Mouse (Mus musculus) testis, postnatal 10 days (tissue): ENCODE measurements around the gene Tmem208.

ENCODE experiments used
- DNase-seq: peaks from one replicate; pipeline ENCODE4 v3.0.0; 2021; ENCODE audit warnings: low spot score

Tmem208 gene

DNA sequence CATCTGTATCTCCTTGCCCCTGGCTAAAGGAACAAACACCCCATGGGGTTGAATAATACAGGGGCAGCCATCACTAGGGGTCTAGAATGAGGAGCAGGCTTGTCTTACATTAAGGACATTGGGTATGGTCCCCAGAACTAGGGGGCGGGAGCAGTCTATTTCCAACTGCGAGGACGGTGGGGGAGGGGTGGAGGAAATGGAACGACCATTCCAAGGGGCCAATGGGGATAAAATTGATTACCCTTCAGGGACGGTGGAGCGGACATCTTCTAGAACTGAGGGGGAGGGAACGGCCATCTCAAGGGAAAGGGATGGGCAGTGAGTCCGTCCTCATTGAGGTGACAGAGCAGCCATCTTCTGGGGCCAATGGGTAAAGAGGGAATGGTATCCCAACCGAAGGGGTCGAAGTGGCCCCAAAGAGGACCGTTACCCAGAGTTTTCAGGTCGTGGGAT, 487 bp upstream of the Tmem208 start:
- peak; percentile 63 for DNase-seq

DNA sequence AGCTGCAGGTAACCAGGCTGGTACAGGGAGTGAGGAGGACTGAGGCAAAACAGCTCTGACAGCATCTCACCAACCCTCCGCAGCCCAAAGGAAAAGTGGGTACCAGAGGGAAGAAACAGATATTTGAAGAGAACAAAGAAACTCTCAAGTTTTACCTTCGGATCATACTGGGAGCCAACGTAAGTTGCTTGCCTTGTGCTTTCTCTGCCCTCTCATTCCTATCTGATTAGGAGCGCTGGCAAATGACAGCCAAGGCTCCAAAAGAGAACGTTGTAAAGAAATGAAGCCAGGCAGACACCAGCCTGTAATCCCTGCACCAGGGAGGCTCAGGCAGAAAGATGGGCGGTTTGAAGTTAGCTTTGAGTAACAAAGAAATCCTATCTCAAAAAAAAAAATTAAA, 814 bp downstream of the Tmem208 start:
- DNase-seq = no peak

DNA sequence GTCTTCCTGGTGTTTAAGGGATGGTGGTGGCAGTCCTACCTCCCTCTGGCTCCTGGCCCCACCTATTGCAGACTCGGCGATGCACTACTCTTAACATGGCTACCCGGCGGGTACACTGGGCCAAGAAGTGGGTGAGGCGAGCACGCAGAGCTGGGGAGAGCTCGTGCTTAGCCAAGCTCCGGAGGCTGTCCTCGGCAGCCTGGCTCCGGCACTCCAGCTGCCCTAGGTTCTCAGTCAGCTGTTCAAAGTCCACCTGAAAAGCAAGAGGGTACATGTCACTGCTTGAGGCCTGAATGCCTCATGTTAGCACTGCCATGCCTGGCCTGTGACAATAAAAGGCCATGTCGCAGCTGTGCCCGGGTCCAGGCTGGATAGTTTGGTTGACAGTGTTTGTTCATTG, 4.2 kb downstream of the Tmem208 start:
- no peak for DNase-seq

DNA sequence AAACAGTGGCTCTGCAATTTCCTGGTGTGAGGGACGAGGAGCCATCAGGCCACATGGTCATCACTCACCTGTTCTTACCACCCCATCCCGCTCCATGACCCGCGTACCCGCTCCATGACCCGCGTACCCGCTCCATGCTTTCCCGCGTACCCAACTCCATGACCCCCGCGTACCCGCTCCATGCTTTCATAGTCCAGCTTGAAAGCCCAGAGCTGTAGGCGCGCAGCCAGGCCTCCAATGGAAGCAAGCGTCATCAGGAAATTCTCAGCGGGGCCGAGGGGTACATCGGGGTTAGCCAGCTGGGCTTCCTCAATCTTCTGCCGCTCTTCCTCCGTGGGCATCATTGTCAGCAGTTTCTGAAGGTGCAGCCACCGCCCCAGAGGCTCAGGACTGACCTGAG, 5.3 kb downstream of the Tmem208 start:
- peak; percentile 51 for DNase-seq

DNA sequence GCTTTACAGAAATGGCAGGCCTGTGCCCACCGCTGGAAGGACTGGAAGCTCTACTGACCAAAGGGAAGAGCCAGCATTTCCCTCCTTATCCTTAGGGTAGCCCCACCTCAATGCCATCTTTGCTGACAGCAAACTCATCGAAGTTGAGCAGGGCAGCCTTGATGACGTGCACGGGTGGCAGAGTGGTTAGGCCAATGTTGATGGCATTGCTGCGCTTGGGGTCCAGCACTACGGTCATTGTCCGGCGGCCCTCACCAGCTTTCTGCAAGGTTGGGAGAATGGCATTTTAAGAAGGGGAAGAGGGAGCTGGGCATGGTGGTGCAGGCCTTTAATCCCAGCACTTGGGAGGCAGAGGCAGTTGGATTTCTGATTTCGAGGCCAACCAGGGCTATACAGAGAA, 5.8 kb downstream of the Tmem208 start:
- DNase-seq = no peak

DNA sequence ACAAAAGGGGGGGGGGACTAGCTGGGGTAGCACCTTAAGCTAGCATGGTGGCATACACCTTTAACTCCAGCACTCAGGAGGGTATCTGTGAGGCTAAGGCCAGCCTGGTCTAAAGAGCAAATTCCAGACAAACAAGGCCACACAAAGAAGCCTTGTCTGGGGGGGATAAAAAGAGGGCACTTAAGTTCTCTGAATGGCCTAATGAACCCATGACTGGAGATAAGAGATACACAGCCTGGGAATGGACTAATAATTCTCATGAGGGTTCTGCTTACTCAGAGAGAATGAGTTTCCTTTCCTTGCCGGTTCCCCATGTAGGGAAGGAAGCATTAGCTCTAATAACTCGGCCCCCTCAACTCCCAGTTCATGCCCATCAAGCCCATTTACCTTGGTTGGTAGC, 6.4 kb downstream of the Tmem208 start:
- no peak for DNase-seq

DNA sequence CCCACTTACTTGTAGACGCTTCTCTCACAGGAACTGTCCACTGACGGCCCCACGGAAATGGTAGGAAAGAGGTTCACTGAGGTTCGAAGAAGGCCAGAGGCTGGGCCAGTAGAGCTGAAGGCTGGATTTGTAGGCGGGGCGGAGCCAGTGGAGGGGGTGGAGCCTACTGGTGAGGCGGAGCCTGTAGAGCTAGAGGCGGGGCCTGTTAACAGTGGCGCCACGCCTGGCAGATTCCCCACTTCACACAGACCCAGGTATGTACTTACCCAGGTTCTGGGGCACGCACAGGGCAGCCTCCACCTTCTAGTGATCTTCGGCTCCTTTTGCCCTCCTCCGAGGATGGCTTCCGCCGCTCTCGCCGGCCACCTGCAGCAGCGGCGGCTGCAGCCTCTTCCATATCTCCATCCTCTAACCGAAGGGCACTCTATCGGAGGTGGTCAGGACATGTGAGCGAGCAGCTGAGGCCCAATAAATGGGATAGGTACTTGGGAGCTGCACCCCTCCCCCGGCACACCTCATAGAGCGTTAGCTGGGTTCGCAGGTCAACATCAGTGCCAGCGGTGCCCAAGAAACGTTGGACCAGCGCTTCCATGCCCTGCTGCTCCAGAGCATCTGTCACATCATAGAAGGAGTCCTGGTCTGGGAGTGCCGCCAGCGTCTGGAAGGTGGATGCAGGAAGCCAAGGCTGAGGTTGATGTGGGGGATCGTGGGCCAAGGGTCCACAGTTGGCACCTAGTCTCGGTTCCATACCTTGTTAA, 10.4 kb downstream of the Tmem208 start:
- DNase-seq = peak; percentile 69

DNA sequence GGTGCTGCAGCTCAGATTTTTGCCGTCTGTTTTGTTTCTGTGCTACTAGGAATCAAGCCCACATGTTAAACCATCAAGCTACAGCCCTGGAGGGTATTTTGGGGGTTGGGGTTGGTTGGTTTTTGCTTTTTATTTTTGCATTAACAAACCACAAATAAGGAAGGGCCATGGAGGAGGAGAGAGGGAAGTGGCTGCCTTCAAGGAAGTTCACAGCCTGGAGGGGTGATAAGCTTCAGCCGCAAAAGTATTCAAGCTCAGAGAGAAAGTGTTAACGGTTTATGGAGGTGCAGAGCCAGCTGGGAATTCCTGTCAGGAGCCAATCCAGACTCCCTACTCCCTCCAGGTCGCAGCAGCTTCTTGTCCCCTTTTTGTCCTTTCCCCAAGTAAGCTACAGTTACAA, 12.8 kb downstream of the Tmem208 start:
- no peak for DNase-seq

DNA sequence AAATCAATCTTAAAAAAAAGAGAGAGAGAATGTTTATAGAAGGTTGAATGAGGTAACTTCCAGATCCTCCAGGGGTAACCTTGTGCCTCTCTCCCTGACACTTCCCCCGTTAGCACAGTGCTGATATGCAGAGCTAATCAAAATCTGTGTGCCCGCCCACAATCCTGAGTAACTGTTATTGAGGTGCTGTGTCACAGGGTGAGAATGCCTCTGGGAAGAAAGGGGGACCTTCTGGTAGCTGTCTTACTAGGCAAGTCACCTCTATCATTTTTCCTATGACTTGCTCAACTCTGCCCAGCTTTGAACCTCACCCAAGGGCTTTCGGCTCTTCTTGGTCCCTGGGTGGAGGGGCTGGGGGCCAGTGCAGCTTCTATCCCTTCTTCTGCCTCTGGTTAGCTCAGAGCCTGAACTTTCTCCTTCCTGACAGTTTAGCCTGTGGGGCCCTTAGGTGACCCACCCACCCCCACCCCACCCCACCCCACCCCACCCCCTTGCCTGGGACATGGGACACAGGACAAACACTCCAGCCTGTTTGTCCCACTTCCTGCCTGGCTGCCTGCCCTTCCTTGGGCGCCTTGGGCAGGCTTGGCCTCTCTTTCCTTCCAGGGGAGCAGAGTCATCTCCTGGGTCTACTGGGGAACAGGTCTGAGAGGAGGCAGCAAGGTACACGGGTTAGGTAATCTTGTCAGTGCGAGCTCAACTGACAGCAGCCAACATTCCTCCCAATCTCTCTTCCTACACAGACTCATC, 13.9 kb downstream of the Tmem208 start:
- no peak for DNase-seq

DNA sequence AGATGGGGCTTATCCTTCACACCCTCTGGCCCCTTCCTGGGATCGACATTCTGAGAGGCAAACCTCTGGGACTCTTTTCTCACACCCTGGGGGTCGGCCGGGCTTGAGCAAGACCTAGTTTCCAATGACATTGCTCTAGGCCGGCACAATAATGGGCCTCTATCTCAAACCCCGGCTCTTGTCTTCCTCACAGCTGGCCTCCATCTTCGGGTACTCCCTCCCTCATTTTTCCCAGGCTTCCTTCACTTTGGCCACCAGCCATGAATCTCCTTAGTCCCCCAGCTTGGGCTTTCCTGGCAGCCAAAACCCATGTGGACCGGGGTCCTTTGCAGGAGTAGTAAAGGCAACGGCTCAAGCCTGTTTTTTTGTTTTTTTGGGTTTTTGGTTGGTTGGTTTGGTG, 15.2 kb downstream of the Tmem208 start:
- DNase-seq = no peak

DNA sequence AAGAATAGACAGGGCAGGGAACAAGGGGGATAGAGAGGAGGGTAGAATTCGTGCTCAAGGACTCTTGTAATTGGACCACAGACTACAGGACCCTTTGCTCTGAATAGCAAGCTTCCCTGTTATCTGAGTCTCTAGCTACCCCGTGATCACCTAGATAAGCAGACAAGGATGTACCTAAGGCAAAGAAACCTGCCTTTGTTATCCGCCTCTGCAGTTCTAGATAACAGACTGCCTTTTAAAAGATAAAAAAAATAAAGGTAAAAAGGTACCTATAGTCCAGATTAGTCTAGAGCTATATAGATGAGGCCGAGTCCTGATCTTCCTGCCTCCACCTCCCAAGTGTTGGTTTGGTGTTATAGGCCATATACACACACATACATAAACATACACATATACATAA, 16.6 kb downstream of the Tmem208 start:
- no peak for DNase-seq

DNA sequence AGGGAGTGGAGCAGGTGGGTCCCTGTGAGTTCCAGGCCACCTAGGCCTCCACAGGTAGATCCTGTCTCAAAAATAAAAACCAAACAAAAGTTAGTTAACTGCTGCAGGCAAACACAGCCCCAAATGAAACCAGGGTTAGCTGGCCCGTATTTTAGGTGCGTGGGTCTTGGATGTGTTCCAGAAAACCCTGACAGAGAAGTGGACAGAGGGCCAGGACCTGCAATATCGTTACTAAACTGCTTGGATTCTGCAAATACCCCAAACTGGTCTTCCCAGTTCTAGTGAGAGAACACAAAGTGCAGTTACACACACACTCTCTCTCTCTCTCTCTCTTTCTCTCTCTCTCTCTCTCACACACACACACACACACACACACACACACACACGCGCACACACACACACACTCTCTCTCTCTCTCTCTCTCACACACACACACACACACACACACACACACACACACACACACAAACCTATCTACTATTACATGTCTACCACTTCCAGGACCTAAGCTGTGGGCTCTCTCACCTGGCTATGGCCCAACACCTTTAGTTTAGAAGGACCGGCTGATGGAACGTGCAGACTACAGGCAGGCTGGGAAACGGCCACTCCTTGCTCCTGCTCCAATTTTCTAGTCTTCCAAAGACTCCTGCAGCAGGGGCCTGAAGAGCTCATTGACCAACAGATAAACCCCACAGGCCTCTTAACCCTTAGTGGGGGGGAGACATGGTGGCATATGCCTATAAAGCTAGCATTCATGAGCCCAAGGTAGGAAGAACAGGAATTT, 17.8 kb downstream of the Tmem208 start:
- DNase-seq = no peak

DNA sequence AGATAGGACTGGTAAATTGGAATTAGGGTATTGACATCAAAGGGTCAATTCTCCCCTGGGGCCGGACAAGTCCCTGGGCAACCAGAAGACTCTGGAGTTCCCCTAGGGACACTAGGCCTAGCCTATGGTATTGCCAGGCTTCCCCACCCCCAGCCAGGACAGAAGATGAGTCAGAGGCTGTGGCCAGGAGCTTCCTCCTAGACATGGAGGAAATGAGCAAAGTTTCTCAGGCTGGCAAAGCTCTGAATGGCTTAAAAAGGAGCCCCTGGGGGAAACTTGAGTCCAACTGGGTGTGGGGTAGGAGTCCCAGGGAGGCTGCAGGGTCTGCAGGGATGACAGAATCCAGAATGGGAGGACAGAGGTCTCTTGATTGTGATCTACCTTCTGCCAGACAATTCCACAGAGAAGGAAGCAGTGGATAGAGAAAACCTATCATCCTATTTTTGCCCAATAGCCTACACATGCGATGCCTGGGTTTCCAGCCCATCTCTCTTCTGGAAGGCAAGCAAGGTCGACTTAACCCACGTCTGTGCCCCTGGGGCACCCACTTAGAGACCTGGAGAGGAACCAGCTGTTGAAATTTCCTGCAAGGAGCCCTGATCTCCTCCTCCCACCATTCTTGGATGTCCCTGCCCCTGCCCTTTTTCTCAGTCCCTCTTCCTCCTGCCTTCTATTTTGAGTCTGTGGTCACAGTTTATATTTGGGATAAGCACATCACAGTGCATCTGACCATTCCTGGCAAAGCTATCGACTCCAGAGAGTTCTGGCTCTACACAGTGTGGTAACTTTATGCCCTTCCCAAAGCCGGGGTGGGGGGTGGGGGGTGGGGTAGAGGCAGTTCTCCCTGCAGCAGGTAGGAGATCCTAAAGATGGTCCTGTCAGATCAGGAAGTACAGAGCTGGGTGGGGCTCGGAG, 19.2 kb downstream of the Tmem208 start:
- DNase-seq = no peak

DNA sequence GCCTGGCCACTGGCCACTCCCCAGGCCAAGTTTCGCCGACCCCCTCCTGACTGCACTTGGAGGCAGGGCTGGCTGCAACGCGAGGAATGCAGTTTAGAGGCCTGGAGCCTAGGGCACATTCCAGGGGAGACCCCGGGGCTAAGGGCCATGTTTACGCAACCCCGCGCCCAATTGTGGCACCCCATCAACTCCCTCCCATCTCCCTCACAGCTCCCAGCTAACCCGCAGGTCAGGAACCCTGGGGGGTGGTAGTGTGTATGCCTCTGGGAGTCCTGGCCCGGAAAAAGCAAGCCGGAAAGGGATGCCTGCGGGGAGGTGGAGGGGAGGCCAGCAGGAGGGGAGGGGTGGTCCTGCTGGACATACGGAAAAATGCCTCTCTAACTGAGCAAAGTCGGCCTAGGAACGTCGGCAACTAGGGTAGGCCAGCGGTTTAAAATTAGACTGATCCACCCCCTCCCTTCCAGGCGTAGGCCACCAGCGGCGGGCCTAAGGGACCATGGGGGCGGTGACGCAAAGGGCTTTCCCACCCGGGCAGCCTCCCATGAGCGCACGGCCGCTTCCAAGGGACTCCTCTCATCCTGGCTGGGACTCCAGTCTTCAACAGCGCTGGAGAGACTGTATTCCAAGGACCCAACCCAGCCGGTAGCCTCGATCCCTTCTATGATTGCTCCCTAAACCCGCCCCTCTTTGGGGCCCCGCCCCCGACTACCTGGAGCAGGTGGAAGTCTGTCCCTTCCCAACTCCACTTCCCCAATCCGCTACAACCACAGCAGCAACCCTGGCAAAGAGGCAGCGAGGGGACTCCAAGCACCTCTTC, 20.7 kb downstream of the Tmem208 start:
- DNase-seq = peak; percentile 68

DNA sequence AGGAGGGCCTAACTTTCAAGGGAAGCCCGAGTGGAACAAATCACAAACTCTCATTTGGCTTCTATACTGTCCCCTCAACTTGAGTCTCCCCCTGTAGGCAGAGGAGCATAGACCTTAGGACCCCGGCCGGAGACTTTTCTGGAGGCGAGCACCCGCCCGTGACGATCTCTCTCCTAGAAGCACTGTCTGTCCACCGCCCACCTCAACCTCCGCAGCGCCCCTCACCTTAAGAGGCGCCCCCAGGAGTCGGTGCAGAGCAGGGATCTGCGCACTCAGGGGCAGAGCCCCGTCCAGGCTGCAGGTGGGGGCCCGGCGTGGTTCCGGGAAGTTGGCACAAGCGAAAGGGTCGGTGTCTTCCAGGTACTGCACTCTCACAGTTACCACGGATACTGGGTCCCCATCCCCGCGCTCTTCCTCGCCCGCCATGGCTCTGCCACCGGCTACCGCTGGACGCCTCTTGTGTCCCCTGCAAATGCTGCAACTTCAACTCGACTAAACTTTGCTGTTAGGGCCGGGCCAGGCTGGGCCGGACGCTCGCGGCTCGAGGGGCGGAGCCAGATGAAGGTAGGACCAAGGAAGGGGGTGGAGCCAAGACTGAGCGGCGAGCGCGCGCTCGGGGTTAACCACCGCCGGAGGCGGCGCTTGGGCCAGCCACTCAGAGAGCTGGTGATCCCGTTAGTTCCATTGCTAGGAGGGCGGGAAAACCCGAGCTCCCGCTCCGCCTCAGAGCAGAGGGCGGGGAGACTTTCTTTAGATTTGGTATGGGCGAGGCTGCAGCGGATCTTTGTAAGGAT, 21.5 kb downstream of the Tmem208 start, which contains the start of gene Fhod1:
Gene Fhod1, minus strand, starts transcription at position 526 of the 794 bp plus-strand sequence.
- peak; percentile 96 for DNase-seq

DNA sequence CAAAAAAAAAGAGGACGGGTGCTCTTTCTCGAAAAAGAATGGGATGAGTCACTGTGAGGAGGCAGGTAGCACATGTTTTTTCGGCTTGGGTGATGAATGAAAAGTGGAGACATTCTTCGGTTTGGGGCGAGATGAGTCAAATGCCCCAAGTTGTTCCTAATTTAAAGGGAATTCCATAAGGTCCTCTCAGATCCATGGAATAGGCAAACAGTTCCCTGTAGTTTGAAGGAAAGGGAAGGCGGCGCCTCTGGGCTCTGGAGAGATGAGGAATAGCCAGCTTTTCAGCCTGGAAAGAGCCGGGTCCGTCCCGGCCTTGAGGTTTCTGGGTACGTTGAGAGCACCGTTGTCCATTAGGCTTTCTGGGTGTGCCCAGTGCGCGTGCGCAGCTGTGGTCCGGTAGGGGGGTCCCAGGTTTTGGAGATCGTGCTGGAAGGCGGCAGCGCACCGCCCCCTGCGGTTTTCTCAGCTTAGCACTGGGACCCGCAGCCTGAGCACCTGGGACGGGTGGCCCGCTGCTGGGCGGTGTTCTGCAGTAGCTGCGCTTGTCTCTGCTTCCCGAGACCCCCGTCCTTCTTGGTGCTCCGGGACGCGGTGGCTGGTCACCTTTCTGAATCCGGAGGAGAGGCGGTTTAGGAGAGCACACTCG, 22.4 kb downstream of the Tmem208 start, which contains the start of gene Slc9a5:
Gene Slc9a5, plus strand, starts transcription at position 394 of the 646 bp plus-strand sequence.
- peak; percentile 69 for DNase-seq

DNA sequence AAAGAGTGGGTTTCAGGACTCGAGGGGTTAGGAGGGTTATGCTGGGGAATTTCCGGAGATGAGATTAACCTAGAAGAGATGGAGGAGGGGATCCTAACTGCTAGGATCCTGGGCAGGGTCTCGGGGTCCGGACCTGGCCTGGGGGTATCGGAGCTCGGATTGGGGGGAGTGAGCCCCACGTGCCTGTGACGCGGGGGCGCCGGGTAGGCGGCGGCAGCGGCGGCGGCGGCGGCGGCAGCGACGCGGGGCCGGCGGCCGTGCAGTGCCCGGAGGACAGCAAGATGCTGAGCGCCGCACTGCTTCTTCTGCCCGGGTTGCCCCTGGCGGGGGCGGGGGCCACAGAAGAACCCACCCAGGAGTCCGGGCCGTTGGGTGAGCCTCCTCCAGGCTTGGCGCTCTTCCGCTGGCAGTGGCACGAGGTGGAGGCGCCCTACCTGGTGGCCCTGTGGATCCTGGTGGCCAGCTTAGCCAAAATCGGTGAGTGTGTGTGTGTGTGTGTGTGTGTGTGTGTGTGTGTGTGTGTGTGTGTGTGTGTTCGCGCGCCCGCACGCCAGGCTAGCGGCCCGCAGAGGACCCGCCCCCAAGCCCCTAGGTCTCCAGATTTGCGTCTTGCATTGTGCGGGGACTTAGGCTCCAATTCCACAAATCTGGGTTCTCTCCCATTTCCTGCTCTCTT, 23.1 kb downstream of the Tmem208 start:
- peak; percentile 54 for DNase-seq

DNA sequence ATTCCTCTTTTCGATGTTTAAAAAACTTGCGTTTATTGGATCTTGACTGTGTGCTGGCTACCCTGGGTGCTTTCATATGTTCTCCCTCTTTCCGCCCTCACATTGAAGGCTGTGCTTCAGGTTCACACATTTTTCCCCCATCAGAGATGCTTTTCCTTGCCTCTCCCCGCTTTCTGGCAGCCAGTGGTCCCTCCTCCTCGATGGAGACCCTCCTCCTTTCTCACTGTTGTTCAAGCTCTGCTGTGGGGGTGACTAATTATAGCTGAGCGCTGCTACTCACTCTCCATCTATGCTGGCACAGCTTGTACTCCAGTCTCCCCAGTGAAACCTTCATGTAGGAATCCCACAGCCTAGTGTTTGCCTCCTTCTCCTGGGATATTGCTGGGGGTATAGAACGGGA, 24.0 kb downstream of the Tmem208 start:
- DNase-seq = no peak
